Mouse (Mus musculus): ENCODE measurements at regions not wholly inside any gene's neighbourhood (a gene's known extent, or its start where the extent isn't known, plus 50 kb on each side); places are given as distances from the start of the nearest gene placed in this dataset.
"Not testable (repeated sequence)": the region's sequence is repeated elsewhere in the genome, so short reads cannot be mapped to it uniquely, and the experiment has no call there.

- Histone ChIP-seq H3K4me1 (replicated peaks; ENCODE audit: control insufficient read depth, insufficient read depth, low read length) (no peaks in the 10 kb centered on the region), H3K9ac (ENCODE audit: low read depth, low read length) (no peak overlapping the region), H3K9me3 (ENCODE audit: control insufficient read depth) (no peaks in the 10 kb centered on the region), H3K27ac (ENCODE audit: low read depth, low read length) (no peak overlapping the region), H3K36me3 (ENCODE audit: control insufficient read depth, insufficient read depth) (no peaks in the 10 kb centered on the region), H3K4me2 (replicated peaks; ENCODE audit: low read depth) (no peak overlapping the region), H3K4me3 (ENCODE audit: low read depth, low read length) (no peak overlapping the region), H3K27me3 (replicated peaks; ENCODE audit: control insufficient read depth, insufficient read depth, low read length) (no peaks in the 10 kb centered on the region)
- 83% methylated on average over 3 of the region's 3 CpGs for WGBS
- no peak for ATAC-seq
- TF ChIP-seq CTCF (IDR thresholded peaks at IDR 0.05; ENCODE audit: low read depth): no peak
These were observed 1144.6 kb upstream of the Tacstd2 start for GRCm38 (mm10) chr6:68680099-68680791.

DNA sequence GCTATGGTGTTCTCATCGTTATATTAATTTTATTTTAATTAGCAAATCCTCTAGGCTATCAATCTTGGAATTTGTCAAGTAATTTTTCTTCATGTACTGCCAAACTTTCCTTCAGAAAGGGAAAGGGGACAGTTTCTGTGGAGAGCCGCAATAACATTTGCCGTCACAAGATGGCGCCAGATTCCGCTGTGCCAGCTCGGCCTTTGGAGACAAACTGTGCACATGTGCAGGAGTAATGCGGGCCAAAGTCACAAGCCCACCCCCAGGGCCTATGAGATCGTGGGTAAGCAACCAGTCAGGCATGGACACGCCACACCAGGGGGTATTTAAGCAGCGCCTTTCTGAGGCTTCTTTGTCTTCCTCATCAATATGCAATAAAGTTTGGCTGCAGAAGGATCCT, 1132.8 kb upstream of the Tacstd2 start:
- not testable (repeated sequence) for H3K4me2 ChIP-seq (replicated peaks; ENCODE audit: low read depth); ATAC-seq; H3K27ac ChIP-seq (ENCODE audit: low read depth, low read length); H3K9me3 ChIP-seq (ENCODE audit: control insufficient read depth); H3K4me3 ChIP-seq (ENCODE audit: low read depth, low read length); H3K27me3 ChIP-seq (replicated peaks; ENCODE audit: control insufficient read depth, insufficient read depth, low read length); H3K4me1 ChIP-seq (replicated peaks; ENCODE audit: control insufficient read depth, insufficient read depth, low read length); H3K9ac ChIP-seq (ENCODE audit: low read depth, low read length); H3K36me3 ChIP-seq (ENCODE audit: control insufficient read depth, insufficient read depth)
- TF ChIP-seq CTCF (IDR thresholded peaks at IDR 0.05; ENCODE audit: low read depth): peak; percentile 85
- WGBS: 2% methylated on average over 10 of the region's 10 CpGs

- H3K4me1 ChIP-seq (replicated peaks; ENCODE audit: control insufficient read depth, insufficient read depth, low read length); H3K27ac ChIP-seq (ENCODE audit: low read depth, low read length); H3K27me3 ChIP-seq (replicated peaks; ENCODE audit: control insufficient read depth, insufficient read depth, low read length); H3K4me3 ChIP-seq (ENCODE audit: low read depth, low read length); H3K9ac ChIP-seq (ENCODE audit: low read depth, low read length); H3K9me3 ChIP-seq (ENCODE audit: control insufficient read depth); ATAC-seq; H3K36me3 ChIP-seq (ENCODE audit: control insufficient read depth, insufficient read depth); H3K4me2 ChIP-seq (replicated peaks; ENCODE audit: low read depth): not testable (repeated sequence)
These were observed 1096.7 kb upstream of the Tacstd2 start for GRCm38 (mm10) chr6:68632309-68632708.

DNA sequence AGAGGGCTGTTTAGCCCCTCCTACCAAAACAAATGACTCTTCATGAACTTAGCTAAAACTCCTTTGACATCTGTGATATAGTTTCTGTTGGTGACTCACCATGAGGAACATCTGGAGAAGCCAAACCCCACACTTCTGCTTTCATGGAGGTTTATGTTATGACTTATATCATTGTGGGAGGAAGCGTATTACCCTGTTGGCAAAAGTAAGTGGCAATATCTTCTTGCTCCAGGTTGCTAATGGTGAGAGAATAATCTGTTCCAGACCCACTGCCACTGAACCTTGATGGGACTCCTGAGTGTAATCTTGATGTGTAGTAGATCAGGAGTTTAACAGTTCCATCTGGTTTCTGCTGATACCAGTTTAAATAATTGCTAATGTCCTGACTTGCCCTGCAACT, 1096.2 kb upstream of the Tacstd2 start:
- no peak overlapping the region for H3K27ac ChIP-seq (ENCODE audit: low read depth, low read length)
- no peak overlapping the region for H3K9ac ChIP-seq (ENCODE audit: low read depth, low read length)
- no peak overlapping the region for H3K4me3 ChIP-seq (ENCODE audit: low read depth, low read length)
- ATAC-seq: no peak
- TF ChIP-seq CTCF (IDR thresholded peaks at IDR 0.05; ENCODE audit: low read depth): no peak
- H3K27me3 ChIP-seq (replicated peaks; ENCODE audit: control insufficient read depth, insufficient read depth, low read length): no peaks in the 10 kb centered on the region
- H3K4me1 ChIP-seq (replicated peaks; ENCODE audit: control insufficient read depth, insufficient read depth, low read length): no peaks in the 10 kb centered on the region
- H3K9me3 ChIP-seq (ENCODE audit: control insufficient read depth): no peaks in the 10 kb centered on the region
- H3K4me2 ChIP-seq (replicated peaks; ENCODE audit: low read depth): no peak overlapping the region
- H3K36me3 ChIP-seq (ENCODE audit: control insufficient read depth, insufficient read depth): no peaks in the 10 kb centered on the region
- 69% methylated on average over 1 of the region's 1 CpGs for WGBS

DNA sequence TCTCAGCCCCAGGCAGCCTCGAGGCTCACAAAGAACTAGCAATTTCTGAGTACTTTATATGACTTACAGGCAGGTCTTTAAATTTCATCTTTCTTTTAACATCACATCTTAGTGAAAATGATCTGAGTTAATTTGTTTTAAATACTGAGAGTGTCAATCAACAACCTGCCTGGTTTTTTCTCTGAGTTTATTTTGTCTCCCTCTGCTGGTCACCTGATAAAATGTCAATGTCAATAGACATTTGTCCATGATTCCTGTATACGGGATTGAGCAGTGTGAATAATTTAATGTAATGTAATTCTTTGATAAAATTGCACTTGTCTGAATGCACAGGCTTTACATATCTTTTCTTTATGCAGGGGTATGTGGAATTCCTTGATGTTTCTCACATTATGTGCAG, 1070.4 kb upstream of the Tacstd2 start:
- 66% methylated on average over 2 of the region's 2 CpGs for WGBS
- no peak overlapping the region for H3K9ac ChIP-seq (ENCODE audit: low read depth, low read length)
- no peaks in the 10 kb centered on the region for H3K9me3 ChIP-seq (ENCODE audit: control insufficient read depth)
- no peak for ATAC-seq
- TF ChIP-seq CTCF (IDR thresholded peaks at IDR 0.05; ENCODE audit: low read depth): peak; percentile 28; the same call in 1 of the 2 replicates
- no peaks in the 10 kb centered on the region for H3K4me1 ChIP-seq (replicated peaks; ENCODE audit: control insufficient read depth, insufficient read depth, low read length)
- H3K27me3 ChIP-seq (replicated peaks; ENCODE audit: control insufficient read depth, insufficient read depth, low read length): no peaks in the 10 kb centered on the region
- no peaks in the 10 kb centered on the region for H3K36me3 ChIP-seq (ENCODE audit: control insufficient read depth, insufficient read depth)
- no peak overlapping the region for H3K4me3 ChIP-seq (ENCODE audit: low read depth, low read length)
- H3K27ac ChIP-seq (ENCODE audit: low read depth, low read length): no peak overlapping the region
- no peak overlapping the region for H3K4me2 ChIP-seq (replicated peaks; ENCODE audit: low read depth)
